Mouse (Mus musculus) neural tube, embryonic 14.5 days (tissue): ENCODE measurements around the gene Tcf19. TPM values are rescaled to one million over a fixed set of nuclear protein-coding genes. Genes with fewer than 3 reads are reported as not detected.

ENCODE experiments used
- ATAC-seq: fragments of 200-750 bp; cut with Nextera tagmentation; 2 replicates; pipeline ENCODE4 v1.8.0; 2017; ENCODE audit warnings: low read depth, mild to moderate bottlenecking, moderate TSS enrichment, moderate library complexity
- H3K27ac ChIP-seq: fragments of 300-500 bp; sonication (generic); 2 replicates; pipeline ENCODE4 v1.5.1; 2014; ENCODE audit warnings: low read depth, mild to moderate bottlenecking, control low read depth, low read length, moderate library complexity, mixed read lengths
- H3K27me3 ChIP-seq: fragments of 300-500 bp; sonication (generic); 2 replicates; pipeline ENCODE4 v1.6.1; 2014; ENCODE audit warnings: low read length; ENCODE audit not compliant: control insufficient read depth, insufficient read depth
- H3K36me3 ChIP-seq: fragments of 300-500 bp; sonication (generic); 2 replicates; pipeline ENCODE4 v1.6.1; 2014; ENCODE audit warnings: low read length, mixed read lengths; ENCODE audit not compliant: control insufficient read depth, insufficient read depth
- H3K4me1 ChIP-seq: fragments of 300-500 bp; sonication (generic); 2 replicates; pipeline ENCODE4 v1.6.1; 2014; ENCODE audit warnings: low read length; ENCODE audit not compliant: control insufficient read depth, insufficient read depth
- H3K4me2 ChIP-seq: fragments of 300-500 bp; sonication (generic); 2 replicates; pipeline ENCODE4 v1.6.1; 2014; ENCODE audit warnings: mild to moderate bottlenecking, low read depth, low read length, control low read depth
- H3K4me3 ChIP-seq: fragments of 300-500 bp; sonication (generic); 2 replicates; pipeline ENCODE4 v1.5.1; 2014; ENCODE audit warnings: low read depth, low read length, control low read depth, mixed read lengths
- H3K9ac ChIP-seq: fragments of 300-500 bp; sonication (generic); replicated peaks from 2 replicates; pipeline ENCODE4 v1.6.1; 2014; ENCODE audit warnings: low read depth, mild to moderate bottlenecking, control low read depth, low read length, mixed read lengths
- H3K9me3 ChIP-seq: fragments of 300-500 bp; sonication (generic); 2 replicates; pipeline ENCODE4 v1.6.1; 2016; ENCODE audit warnings: low read length; ENCODE audit not compliant: control insufficient read depth
- WGBS: fragments of 180-500 bp; shearing (Covaris S2); extraction: QIAGEN DNeasy Blood & Tissue Kit; methylation state at CpG from one replicate; pipeline ENCODE4 v1.1.7; 2014; 5-methylcytosine and 5-hydroxymethylcytosine counted together
- polyA plus RNA-seq: library from polyadenylated mRNA; unstranded; fragments of >200 nt; fragmentation: Nextera tagmentation; extraction: Ambion mirVana; gene quantifications from 2 replicates; pipeline ENCODE4 v1.2.1, GENCODE M21; 2014

Tcf19 gene
- polyA plus RNA-seq, 1 experiment from 2014 or later, result 8.9 TPM

GRCm38 (mm10) chr17:35504628-35505481 is 11.8 kb downstream of the Tcf19 start:
- Histone ChIP-seq H3K27me3 (no peaks in the 10 kb centered on the region; the same call in 1 of the 2 replicates), H3K27ac (no peak overlapping the region), H3K4me2 (no peak overlapping the region), H3K9ac (no peak overlapping the region), H3K4me3 (no peak overlapping the region), H3K9me3 (no peaks in the 10 kb centered on the region), H3K4me1 (no peaks in the 10 kb centered on the region), H3K36me3 (no peaks in the 10 kb centered on the region)
- no peak for ATAC-seq
- WGBS, result 25% methylated on average over 8 of the region's 8 CpGs

DNA sequence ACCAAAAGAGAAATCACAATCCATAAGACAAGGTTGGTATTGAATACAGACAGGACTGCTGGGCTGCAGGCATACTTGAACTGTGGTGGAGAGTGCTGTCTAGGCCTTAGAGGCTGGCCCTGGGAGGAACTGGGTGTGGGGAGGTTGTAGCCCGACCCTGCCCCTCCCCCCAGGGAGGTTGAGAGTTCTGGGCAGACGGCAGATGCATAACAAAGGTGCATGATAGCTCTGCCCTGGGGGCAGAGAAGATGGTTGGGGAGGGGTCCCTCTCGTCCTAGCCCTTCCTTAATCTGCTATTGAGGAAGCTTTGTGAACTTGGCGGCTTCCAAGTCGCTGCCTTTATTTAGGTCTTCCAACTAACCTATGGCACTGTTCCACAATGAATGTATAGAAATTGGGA is 12.8 kb downstream of the Tcf19 start:
- 27% methylated on average over 5 of the region's 5 CpGs for WGBS
- Histone ChIP-seq H3K9me3 (no peaks in the 10 kb centered on the region), H3K36me3 (no peaks in the 10 kb centered on the region), H3K4me3 (no peak overlapping the region), H3K27ac (no peak overlapping the region), H3K4me1 (no peaks in the 10 kb centered on the region), H3K9ac (no peak overlapping the region), H3K4me2 (no peak overlapping the region), H3K27me3 (no peaks in the 10 kb centered on the region; the same call in 1 of the 2 replicates)
- no peak for ATAC-seq

GRCm38 (mm10) chr17:35502762-35503161 is 13.9 kb downstream of the Tcf19 start:
- H3K9me3 ChIP-seq, result no peaks in the 10 kb centered on the region
- no peak overlapping the region for H3K27ac ChIP-seq
- no peak overlapping the region for H3K4me3 ChIP-seq
- WGBS, result 53% methylated on average over 5 of the region's 5 CpGs
- H3K4me1 ChIP-seq, result no peaks in the 10 kb centered on the region
- no peak overlapping the region for H3K4me2 ChIP-seq
- H3K27me3 ChIP-seq, result no peaks in the 10 kb centered on the region; the same call in 1 of the 2 replicates
- no peak for ATAC-seq
- no peaks in the 10 kb centered on the region for H3K36me3 ChIP-seq
- H3K9ac ChIP-seq, result no peak overlapping the region

DNA sequence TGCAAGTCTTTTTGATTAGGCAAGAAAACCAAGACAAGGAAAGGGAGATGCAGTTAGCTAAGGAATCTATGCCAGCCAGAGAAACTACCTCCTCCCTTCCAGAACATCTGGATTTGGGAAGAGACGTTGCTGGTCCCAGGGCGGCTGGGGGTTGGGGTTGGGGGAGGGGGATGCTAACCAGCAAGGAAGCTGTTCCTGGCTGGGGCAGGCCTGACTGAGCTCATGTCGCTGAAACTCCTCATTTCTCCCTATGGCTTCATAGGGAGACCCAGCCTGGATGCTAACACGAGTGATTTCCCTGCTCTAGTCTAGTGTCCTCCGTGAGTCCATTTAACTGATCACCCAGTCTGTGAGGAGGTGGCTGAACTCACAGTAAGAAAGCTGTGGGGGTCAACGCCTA is 14.4 kb downstream of the Tcf19 start:
- Histone ChIP-seq H3K4me3 (no peak overlapping the region), H3K27ac (no peak overlapping the region), H3K4me2 (no peak overlapping the region), H3K27me3 (no peaks in the 10 kb centered on the region; the same call in 1 of the 2 replicates), H3K9me3 (no peaks in the 10 kb centered on the region), H3K4me1 (no peaks in the 10 kb centered on the region), H3K36me3 (no peaks in the 10 kb centered on the region), H3K9ac (no peak overlapping the region)
- WGBS, result 6% methylated on average over 6 of the region's 6 CpGs
- ATAC-seq, result no peak

DNA sequence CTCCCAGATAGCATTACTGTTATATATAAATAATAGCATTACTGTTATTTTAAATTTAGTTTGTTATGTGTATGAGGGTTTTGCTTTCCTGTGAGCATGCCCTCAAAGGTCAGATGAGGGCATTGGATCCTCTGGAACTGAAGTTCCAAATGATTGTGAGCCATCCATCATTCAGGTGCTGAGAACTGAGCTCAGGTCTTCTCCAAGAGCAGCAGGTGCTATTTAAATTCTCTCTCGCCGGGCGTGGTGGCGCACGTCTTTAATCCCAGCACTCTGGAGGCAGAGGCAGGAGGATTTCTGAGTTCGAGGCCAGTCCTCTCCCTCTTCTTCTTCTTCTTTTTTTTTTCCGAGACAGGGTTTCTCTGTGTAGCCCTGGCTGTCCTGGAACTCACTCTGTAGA is 19.5 kb downstream of the Tcf19 start:
- Histone ChIP-seq H3K36me3 (no peaks in the 10 kb centered on the region), H3K27ac (no peak overlapping the region), H3K9ac (no peak overlapping the region), H3K9me3 (no peaks in the 10 kb centered on the region), H3K4me2 (no peak overlapping the region), H3K4me3 (no peak overlapping the region), H3K4me1 (no peaks in the 10 kb centered on the region), H3K27me3 (no peaks in the 10 kb centered on the region)
- 94% methylated on average over 7 of the region's 7 CpGs for WGBS
- ATAC-seq, result no peak

- no peak overlapping the region for H3K27ac ChIP-seq
- H3K4me1 ChIP-seq, result no peaks in the 10 kb centered on the region
- no peaks in the 10 kb centered on the region for H3K36me3 ChIP-seq
- WGBS, result 31% methylated on average over 5 of the region's 5 CpGs
- H3K4me3 ChIP-seq, result no peak overlapping the region
- ATAC-seq, result no peak
- H3K4me2 ChIP-seq, result no peak overlapping the region
- H3K9me3 ChIP-seq, result no peaks in the 10 kb centered on the region
- no peaks in the 10 kb centered on the region for H3K27me3 ChIP-seq
- H3K9ac ChIP-seq, result no peak overlapping the region
These were observed 26.3 kb downstream of the Tcf19 start for GRCm38 (mm10) chr17:35490320-35490719.

DNA sequence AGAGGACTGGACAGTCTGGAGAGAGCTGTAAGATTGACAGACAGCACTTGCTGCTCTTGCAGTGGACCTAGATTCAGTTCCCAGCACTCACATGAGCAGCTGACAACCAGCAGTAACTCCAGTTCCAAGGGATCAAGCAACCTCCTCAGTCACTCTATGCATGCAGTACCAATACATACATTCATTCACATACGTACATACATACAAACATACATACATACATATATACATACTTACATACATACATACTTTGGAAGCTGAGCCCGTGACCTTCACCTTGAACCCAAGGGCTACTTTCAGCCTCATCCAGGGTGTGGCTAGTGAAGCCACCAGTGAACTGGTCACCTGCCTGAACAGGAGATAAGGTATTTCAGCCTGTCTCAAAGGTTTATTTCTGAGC is 28.6 kb downstream of the Tcf19 start:
- 98% methylated on average over 2 of the region's 2 CpGs for WGBS
- ATAC-seq, result no peak
- Histone ChIP-seq H3K9me3 (no peaks in the 10 kb centered on the region), H3K27me3 (no peaks in the 10 kb centered on the region), H3K9ac (no peak overlapping the region), H3K4me2 (no peak overlapping the region), H3K36me3 (no peaks in the 10 kb centered on the region), H3K4me3 (no peak overlapping the region), H3K27ac (no peak overlapping the region), H3K4me1 (no peaks in the 10 kb centered on the region)

- H3K4me1 ChIP-seq, result no peaks in the 10 kb centered on the region
- no peak for ATAC-seq
- no peaks in the 10 kb centered on the region for H3K27me3 ChIP-seq
- H3K9me3 ChIP-seq, result no peaks in the 10 kb centered on the region
- no peak overlapping the region for H3K27ac ChIP-seq
- H3K4me2 ChIP-seq, result no peak overlapping the region
- H3K9ac ChIP-seq, result no peak overlapping the region
- H3K36me3 ChIP-seq, result no peaks in the 10 kb centered on the region
- WGBS, result 67% methylated on average over 10 of the region's 10 CpGs
- H3K4me3 ChIP-seq, result no peak overlapping the region
These were observed 29.9 kb downstream of the Tcf19 start for GRCm38 (mm10) chr17:35486726-35487125.

- Histone ChIP-seq H3K27ac (no peak overlapping the region), H3K27me3 (no peaks in the 10 kb centered on the region), H3K9me3 (no peaks in the 10 kb centered on the region), H3K36me3 (no peaks in the 10 kb centered on the region), H3K4me2 (no peak overlapping the region), H3K4me1 (no peaks in the 10 kb centered on the region), H3K4me3 (no peak overlapping the region), H3K9ac (no peak overlapping the region)
- WGBS, result 21% methylated on average over 4 of the region's 4 CpGs
- ATAC-seq, result no peak
These were observed 30.9 kb downstream of the Tcf19 start for GRCm38 (mm10) chr17:35485702-35486101.
